Mouse (Mus musculus) heart, postnatal 36 days (tissue): ENCODE measurements at regions not wholly inside any gene's neighbourhood (a gene's known extent, or its start where the extent isn't known, plus 50 kb on each side); places are given as distances from the start of the nearest gene placed in this dataset.
"Not testable (repeated sequence)": the region's sequence is repeated elsewhere in the genome, so short reads cannot be mapped to it uniquely, and the experiment has no call there.

Source experiments
- DNase-seq, 2 experiments: peaks; one replicate each; pipeline ENCODE4 v3.0.0; 2021 to 2022
- intact Hi-C: fragments of 180-260 bp; cut with DNase I; formaldehyde crosslinking; loops from one replicate; pipeline ENCODE4 v1.15.1; 2025
- microRNA-seq, 2 experiments: library from miRNA; unstranded; fragments of <30 nt; microRNA quantifications; one replicate each; pipeline ENCODE4 v1.2.0; 2021; ENCODE audit warnings: borderline number of aligned reads in 2 of 2

GRCm38 (mm10) chr12:115757526-115757925 lies 290.0 kb upstream of the Zfp386 start:
- intact Hi-C loops, DNase-seq: not testable (repeated sequence)

GRCm38 (mm10) chr12:115759041-115759440 lies 288.5 kb upstream of the Zfp386 start:
- intact Hi-C loops, DNase-seq: not testable (repeated sequence)

- intact Hi-C loops = not testable (repeated sequence)
Observed at GRCm38 (mm10) chr12:115761766-115762165, 285.8 kb upstream of the Zfp386 start.

GRCm38 (mm10) chr12:115764939-115765479 lies 282.5 kb upstream of the Zfp386 start:
- intact Hi-C loops, DNase-seq: not testable (repeated sequence)

More at GRCm38 (mm10) chr12:115761766-115762165, 285.8 kb upstream of the Zfp386 start:
- DNase-seq = not testable (repeated sequence)

- intact Hi-C loops, DNase-seq: not testable (repeated sequence)
Observed at GRCm38 (mm10) chr12:115771176-115771575, 276.3 kb upstream of the Zfp386 start.

- intact Hi-C loops, DNase-seq: not testable (repeated sequence)
Observed at GRCm38 (mm10) chr12:115790369-115790768, 257.2 kb upstream of the Zfp386 start.

- intact Hi-C loops = not testable (repeated sequence)
Observed at GRCm38 (mm10) chr12:115802499-115802898, 245.0 kb upstream of the Zfp386 start.

GRCm38 (mm10) chr12:115803675-115804074 lies 243.8 kb upstream of the Zfp386 start:
- intact Hi-C loops, DNase-seq: not testable (repeated sequence)

More at GRCm38 (mm10) chr12:115802499-115802898, 245.0 kb upstream of the Zfp386 start:
- not testable (repeated sequence) for DNase-seq

- no peak for DNase-seq
- intact Hi-C loops = loop anchor here (5.0 kb wide), 1 partner anchor 286 kb away; no protein-coding TSS in a partner anchor
Observed at GRCm38 (mm10) chr12:115807978-115808377, 239.5 kb upstream of the Zfp386 start.

Small RNA genes lying in the stretch of these regions (microRNA-seq; reads per million reads assigned to microRNA genes)
- gene Gm27722 (0 reads per million in 2 experiments), gene Mir6388 (0 reads per million in 2 experiments)
